Mouse (Mus musculus): ENCODE results near the gene Lrpprc.

- TF ChIP-seq CTCF (IDR thresholded peaks at IDR 0.05; ENCODE audit: extremely low read depth, insufficient read length, insufficient replicate concordance, low read depth, low read length) (no peak), POLR2A (IDR thresholded peaks at IDR 0.05; ENCODE audit: low read depth, low read length) (no peak)
Measured at GRCm38 (mm10) chr17:84828301-84828700, 37.7 kb upstream of the Lrpprc start.

All from small intestine, adult 2 months (tissue).